Mouse (Mus musculus): Measurements from ENCODE around the gene Unc13b. TPM values are rescaled to one million over a fixed set of nuclear protein-coding genes. Genes with fewer than 3 reads are reported as not detected.

Unc13b gene
- polyA plus RNA-seq, 1 experiment: 14.5 TPM

DNA sequence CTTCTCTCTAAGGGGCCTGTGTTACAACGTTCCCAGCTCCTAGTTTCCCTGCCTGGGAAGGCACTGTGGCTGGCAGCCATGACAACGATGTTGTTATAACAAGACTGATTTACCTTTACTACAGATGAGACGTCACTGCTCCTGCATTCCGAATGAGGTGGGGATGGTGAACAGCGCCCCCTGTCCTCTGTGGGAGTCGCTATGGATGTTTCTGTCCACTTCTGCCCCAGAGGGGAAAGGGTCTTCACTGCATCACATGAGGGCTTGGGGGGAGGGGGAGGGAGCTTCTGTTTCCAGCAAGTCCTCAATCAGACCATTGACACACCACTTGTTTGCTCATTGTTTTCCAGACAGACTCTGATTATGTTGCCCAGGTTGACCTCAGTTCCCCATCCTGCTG is 235.2 kb downstream of the Unc13b start:
- Histone ChIP-seq H3K27ac (ENCODE audit: insufficient read depth, low read length) (no peak overlapping the region), H3K4me3 (replicated peaks; ENCODE audit: insufficient read depth, low read depth, low read length) (no peak overlapping the region), H3K27me3 (ENCODE audit: control insufficient read depth, insufficient read depth, low read length) (no peaks in the 10 kb centered on the region), H3K4me1 (ENCODE audit: control insufficient read depth, insufficient read depth, low read length) (no peaks in the 10 kb centered on the region)
- no peak for DNase-seq
- 51% methylated on average over 6 of the region's 6 CpGs for WGBS
- TF ChIP-seq POLR2A (IDR thresholded peaks at IDR 0.05; ENCODE audit: borderline replicate concordance, insufficient read depth, low read length): no peak
- 0 out of 2 replicates have a peak, but pooled peaks have one; percentile 14 for TF ChIP-seq CTCF (IDR thresholded peaks at IDR 0.05; ENCODE audit: borderline replicate concordance, insufficient read depth, low read depth, low read length)

DNA sequence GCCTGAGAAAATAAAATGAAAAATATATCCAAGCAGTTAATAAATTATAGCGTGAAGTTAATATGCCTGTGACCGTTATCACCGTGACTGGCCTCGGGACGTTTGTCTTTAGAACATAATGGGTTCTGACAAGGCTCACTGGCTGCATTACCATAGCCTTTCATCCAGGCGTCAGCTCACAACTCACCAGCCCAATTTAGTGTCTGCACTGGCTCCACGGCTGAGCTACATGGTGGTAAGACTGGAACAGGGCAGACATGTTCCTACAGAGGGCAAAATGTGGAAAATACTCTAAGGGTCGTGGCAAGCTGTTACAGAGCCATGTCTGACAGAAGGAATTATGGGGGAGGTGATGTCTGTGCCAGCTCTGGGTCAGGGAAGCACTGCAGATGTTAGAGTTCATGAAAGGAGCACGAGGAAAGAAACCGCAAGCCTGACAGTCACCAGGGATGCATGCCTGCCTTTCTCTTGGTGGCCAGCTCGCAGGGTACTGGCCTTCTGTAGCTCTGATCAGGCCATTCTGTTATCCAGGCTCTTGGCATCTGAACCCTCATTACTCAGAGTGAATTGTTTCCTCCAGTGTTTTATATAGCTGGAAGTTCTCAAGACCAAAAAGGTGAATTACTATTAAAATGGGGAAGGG is 251.1 kb downstream of the Unc13b start:
- WGBS: 20% methylated on average over 11 of the region's 11 CpGs
- DNase-seq: no peak
- H3K27ac ChIP-seq (ENCODE audit: insufficient read depth, low read length): no peak overlapping the region
- H3K4me1 ChIP-seq (ENCODE audit: control insufficient read depth, insufficient read depth, low read length): no peaks in the 10 kb centered on the region
- no peaks in the 10 kb centered on the region for H3K27me3 ChIP-seq (ENCODE audit: control insufficient read depth, insufficient read depth, low read length)
- TF ChIP-seq POLR2A (IDR thresholded peaks at IDR 0.05; ENCODE audit: borderline replicate concordance, insufficient read depth, low read length) (no peak), CTCF (IDR thresholded peaks at IDR 0.05; ENCODE audit: borderline replicate concordance, insufficient read depth, low read depth, low read length) (no peak)
- H3K4me3 ChIP-seq (replicated peaks; ENCODE audit: insufficient read depth, low read depth, low read length): no peak overlapping the region

Other genes starting within 250 kb of the Unc13b start
- 0.35 and 0.59 TPM in 2 replicates for gene Fam205a1, start 205.1 kb upstream of the Unc13b start, polyA plus RNA-seq (2012; rRNA removed)
- gene Gm12394, start 202.2 kb upstream of the Unc13b start, polyA plus RNA-seq (2012; rRNA removed): 0.10 and 0.11 TPM in 2 replicates
- gene Fam205c, start 184.7 kb upstream of the Unc13b start, polyA plus RNA-seq (2012; rRNA removed): 0.10 TPM in 1 of 2 replicates, not detected in the other
- gene Phf24, start 142.3 kb upstream of the Unc13b start, polyA plus RNA-seq (2012; rRNA removed): 79.9 and 84.1 TPM in 2 replicates
- gene Dnajb5, start 109.1 kb upstream of the Unc13b start, polyA plus RNA-seq (2012; rRNA removed): 55.0 and 58.7 TPM in 2 replicates
- not detected in 2 replicates for gene 1700022I11Rik, start 89.3 kb upstream of the Unc13b start, polyA plus RNA-seq (2012; rRNA removed)
- gene Vcp, start 58.4 kb upstream of the Unc13b start, polyA plus RNA-seq (2012; rRNA removed): 196 and 200 TPM in 2 replicates
- 36.2 and 36.7 TPM in 2 replicates for gene Fancg, start 48.4 kb upstream of the Unc13b start, polyA plus RNA-seq (2012; rRNA removed)
- gene Pigo, start 33.1 kb upstream of the Unc13b start, polyA plus RNA-seq (2012; rRNA removed): 35.8 and 35.9 TPM in 2 replicates
- gene Stoml2, start 27.2 kb upstream of the Unc13b start, polyA plus RNA-seq (2012; rRNA removed): 138 and 142 TPM in 2 replicates
- 29.9 and 32.5 TPM in 2 replicates for gene Fam214b, start 12.7 kb upstream of the Unc13b start, polyA plus RNA-seq (2012; rRNA removed)
- 1.0 and 1.4 TPM in 2 replicates for gene Atp8b5, start 208.2 kb downstream of the Unc13b start, polyA plus RNA-seq (2012; rRNA removed)

Data from cerebellum, adult 2 months (tissue).